Mouse (Mus musculus) cortical plate, adult 2 months (tissue): ENCODE measurements around the gene Nalcn. TPM values are rescaled to one million over a fixed set of nuclear protein-coding genes. Genes with fewer than 3 reads are reported as not detected.
"Not testable (repeated sequence)": the region's sequence is repeated elsewhere in the genome, so short reads cannot be mapped to it uniquely, and the experiment has no call there.

ENCODE experiments used
- H3K27ac ChIP-seq: fragments of 200-500 bp; 2 replicates; pipeline ENCODE4 v1.5.1; 2012; ENCODE audit warnings: low read length, control low read depth, inconsistent platforms; ENCODE audit not compliant: insufficient read depth
- H3K4me1 ChIP-seq: fragments of 200-500 bp; 2 replicates; pipeline ENCODE4 v1.6.1; 2011; ENCODE audit warnings: low read length; ENCODE audit not compliant: control insufficient read depth, insufficient read depth
- H3K4me3 ChIP-seq: fragments of 200-500 bp; 2 replicates; pipeline ENCODE4 v1.5.1; 2011; ENCODE audit warnings: mild to moderate bottlenecking, low read length, control low read depth; ENCODE audit not compliant: insufficient read depth
- CTCF ChIP-seq: fragments of 200-500 bp; IDR thresholded peaks from 2 replicates; pipeline ENCODE4 v1.5.1; 2011; ENCODE audit warnings: mild to moderate bottlenecking, control low read depth, low read length; ENCODE audit not compliant: insufficient read depth; ENCODE audit errors: extremely low read depth
- POLR2A ChIP-seq: fragments of 200-500 bp; IDR thresholded peaks from 2 replicates; pipeline ENCODE4 v1.6.1; 2011; ENCODE audit warnings: mild to moderate bottlenecking, low read length, control low read depth; ENCODE audit not compliant: insufficient read depth; ENCODE audit errors: extremely low read depth
- polyA plus RNA-seq: library from polyadenylated mRNA; depleted of rRNA; stranded (reverse); fragments of >200 nt; gene quantifications from 2 replicates; pipeline ENCODE4 v1.2.3, GENCODE M21; 2012; rRNA removed

Nalcn gene
- polyA plus RNA-seq = 27.7 and 27.8 TPM in 2 replicates

- peak; percentile 62 for TF ChIP-seq POLR2A
- no peak for TF ChIP-seq CTCF
- Histone ChIP-seq H3K27ac (peak within 1 kb of the TSS; percentile 98), H3K4me1 (no peaks in the 10 kb centered on the region; the same call in 1 of the 2 replicates), H3K4me3 (peak within 1 kb of the TSS; percentile 78)
Measured at GRCm38 (mm10) chr14:123626501-123627179, at the start of gene Nalcn. TSS of gene Nalcn (minus strand) at chr14:123627144.

GRCm38 (mm10) chr14:123671076-123671475 is 44.1 kb upstream of the Nalcn start:
- H3K4me3 ChIP-seq, H3K4me1 ChIP-seq, H3K27ac ChIP-seq: not testable (repeated sequence)

- no peak overlapping the region for H3K4me3 ChIP-seq
- H3K4me1 ChIP-seq = no peaks in the 10 kb centered on the region
- TF ChIP-seq CTCF (no peak), POLR2A (no peak)
- no peak overlapping the region for H3K27ac ChIP-seq
Measured at GRCm38 (mm10) chr14:123664451-123664850, 37.5 kb upstream of the Nalcn start.

DNA sequence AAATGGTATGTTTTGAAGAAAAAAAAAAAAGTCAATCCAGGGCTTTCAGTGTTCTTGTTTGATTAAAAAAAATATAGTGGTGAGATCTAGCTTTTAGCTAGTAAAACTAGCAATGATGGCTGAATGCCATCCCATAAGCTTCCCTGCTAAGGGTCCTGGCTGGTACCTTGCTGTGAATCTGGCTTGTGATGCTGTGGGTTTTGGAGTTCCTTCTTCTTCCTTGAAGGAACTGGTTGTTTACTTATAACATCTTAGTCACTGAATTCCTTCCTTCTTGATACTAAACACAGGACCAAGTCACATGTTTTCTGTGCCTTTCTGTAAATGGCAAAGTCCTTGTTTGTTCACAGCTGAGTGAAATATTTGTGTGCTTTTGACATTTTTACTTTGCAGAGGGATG is 36.3 kb upstream of the Nalcn start:
- TF ChIP-seq POLR2A (no peak), CTCF (no peak)
- no peak overlapping the region for H3K4me3 ChIP-seq
- no peak overlapping the region for H3K27ac ChIP-seq
- H3K4me1 ChIP-seq = no peaks in the 10 kb centered on the region

DNA sequence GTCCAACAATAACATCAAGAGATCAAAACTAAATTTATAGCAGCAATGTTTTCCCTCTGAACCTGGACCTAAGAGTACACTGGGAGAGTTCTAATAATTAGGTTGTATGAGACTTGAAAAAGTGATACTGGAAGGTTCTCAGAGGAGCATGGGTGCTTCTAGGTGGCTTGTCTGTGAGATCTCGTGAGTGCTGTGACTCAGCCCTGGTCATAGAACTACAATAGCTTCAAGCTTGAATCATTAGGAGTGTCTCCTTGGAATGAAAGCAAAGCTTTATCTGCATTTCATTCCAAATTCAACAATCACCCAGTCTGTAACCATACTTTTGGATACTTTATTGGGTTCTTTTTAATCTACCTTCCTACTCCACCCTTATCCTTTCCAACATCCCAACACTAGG is 35.4 kb upstream of the Nalcn start:
- no peak overlapping the region for H3K27ac ChIP-seq
- no peak for TF ChIP-seq CTCF
- TF ChIP-seq POLR2A = no peak
- no peaks in the 10 kb centered on the region for H3K4me1 ChIP-seq
- no peak overlapping the region for H3K4me3 ChIP-seq

- no peak overlapping the region for H3K27ac ChIP-seq
- TF ChIP-seq POLR2A = no peak
- 0 out of 2 replicates have a peak, but pooled peaks have one; percentile 4 for TF ChIP-seq CTCF
- H3K4me3 ChIP-seq = no peak overlapping the region
- H3K4me1 ChIP-seq = no peaks in the 10 kb centered on the region
Measured at GRCm38 (mm10) chr14:123661091-123661491, 34.1 kb upstream of the Nalcn start.

DNA sequence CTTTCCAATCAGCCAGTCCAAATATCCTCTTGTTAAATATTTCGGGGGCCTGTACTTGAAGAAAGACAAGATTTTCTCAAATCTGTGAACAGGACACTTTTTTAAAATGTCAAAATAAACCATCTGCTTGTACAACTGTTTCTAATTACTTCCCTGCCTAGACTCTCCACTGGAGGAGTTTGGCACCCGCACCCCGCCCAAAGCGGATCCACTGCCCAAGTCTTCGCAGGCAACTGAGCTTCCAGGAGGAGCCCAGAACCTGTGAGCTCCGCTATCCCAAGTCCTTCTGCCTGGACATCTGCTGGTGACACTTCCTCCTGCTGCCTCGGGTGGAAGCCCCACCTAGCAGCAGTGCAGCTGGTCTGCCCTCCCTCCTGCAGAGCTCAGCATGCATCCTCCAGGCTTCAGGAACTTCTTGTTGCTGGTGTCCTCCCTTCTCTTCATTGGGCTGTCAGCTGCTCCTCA is 33.0 kb upstream of the Nalcn start, which contains the start of gene Itgbl1:
Gene Itgbl1 (plus strand): TSS at position 51 of the 465 bp plus-strand sequence.
- Histone ChIP-seq H3K27ac (no peak within 1 kb of the TSS), H3K4me3 (no peak within 1 kb of the TSS), H3K4me1 (no peaks in the 10 kb centered on the region)
- TF ChIP-seq POLR2A = no peak

- Histone ChIP-seq H3K27ac (peak overlapping the region; percentile 98), H3K4me3 (peak overlapping the region; percentile 78), H3K4me1 (no peaks in the 10 kb centered on the region; the same call in 1 of the 2 replicates)
- no peak for TF ChIP-seq POLR2A
- no peak for TF ChIP-seq CTCF
Measured at GRCm38 (mm10) chr14:123627180-123627562, 227 bp upstream of the Nalcn start.

DNA sequence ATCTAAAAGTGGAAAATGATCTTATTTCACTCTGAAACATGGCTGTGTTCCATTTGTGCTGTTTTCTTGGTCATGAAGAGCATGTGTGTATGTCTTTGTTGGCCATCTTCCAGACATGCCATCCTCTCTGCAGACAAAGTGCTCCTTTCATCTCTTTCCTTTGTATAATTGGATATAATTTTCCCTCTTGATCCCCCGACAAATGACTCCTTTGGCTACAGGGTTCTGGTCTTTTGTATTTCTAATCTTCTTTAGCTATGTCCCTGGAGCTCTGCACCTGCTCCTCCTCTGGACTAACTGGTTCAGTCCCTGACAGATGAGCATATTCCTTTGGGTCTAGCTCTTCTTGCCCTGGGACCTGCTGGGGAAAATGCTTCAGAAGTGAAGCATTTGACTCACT is 4.0 kb downstream of the Nalcn start:
- Histone ChIP-seq H3K4me1 (no peaks in the 10 kb centered on the region; the same call in 1 of the 2 replicates), H3K27ac (no peak overlapping the region), H3K4me3 (no peak overlapping the region)
- no peak for TF ChIP-seq CTCF
- TF ChIP-seq POLR2A = no peak

- H3K4me3 ChIP-seq = no peak overlapping the region
- no peak for TF ChIP-seq POLR2A
- TF ChIP-seq CTCF = no peak
- no peaks in the 10 kb centered on the region for H3K4me1 ChIP-seq
- no peak overlapping the region for H3K27ac ChIP-seq
Measured at GRCm38 (mm10) chr14:123595265-123595664, 31.7 kb downstream of the Nalcn start.

- no peak for TF ChIP-seq POLR2A
- TF ChIP-seq CTCF = no peak
- H3K27ac ChIP-seq = no peak overlapping the region
- no peaks in the 10 kb centered on the region; the same call in 1 of the 2 replicates for H3K4me1 ChIP-seq
- H3K4me3 ChIP-seq = no peak overlapping the region
Measured at GRCm38 (mm10) chr14:123587412-123587811, 39.5 kb downstream of the Nalcn start.
